Mouse (Mus musculus) telencephalon, adult 2 months (tissue): ENCODE measurements at regions not wholly inside any gene's neighbourhood (a gene's known extent, or its start where the extent isn't known, plus 50 kb on each side); places are given as distances from the start of the nearest gene placed in this dataset.
"Not testable (repeated sequence)": the region's sequence is repeated elsewhere in the genome, so short reads cannot be mapped to it uniquely, and the experiment has no call there.

Source experiments
- DNase-seq: peaks from one replicate; pipeline ENCODE4 v3.0.0-alpha.2; 2011; ENCODE audit warnings: low read depth, low spot score

GRCm38 (mm10) chr3:69669541-69669940, 52.2 kb upstream of the Nmd3 start:
- DNase-seq = no peak

GRCm38 (mm10) chr3:69667820-69668219, 54.0 kb upstream of the Nmd3 start:
- peak; percentile 34 for DNase-seq

- DNase-seq = no peak
Measured at GRCm38 (mm10) chr3:69667359-69667758, 54.4 kb upstream of the Nmd3 start.

GRCm38 (mm10) chr3:69664277-69664676, 57.5 kb upstream of the Nmd3 start:
- DNase-seq = no peak

DNA sequence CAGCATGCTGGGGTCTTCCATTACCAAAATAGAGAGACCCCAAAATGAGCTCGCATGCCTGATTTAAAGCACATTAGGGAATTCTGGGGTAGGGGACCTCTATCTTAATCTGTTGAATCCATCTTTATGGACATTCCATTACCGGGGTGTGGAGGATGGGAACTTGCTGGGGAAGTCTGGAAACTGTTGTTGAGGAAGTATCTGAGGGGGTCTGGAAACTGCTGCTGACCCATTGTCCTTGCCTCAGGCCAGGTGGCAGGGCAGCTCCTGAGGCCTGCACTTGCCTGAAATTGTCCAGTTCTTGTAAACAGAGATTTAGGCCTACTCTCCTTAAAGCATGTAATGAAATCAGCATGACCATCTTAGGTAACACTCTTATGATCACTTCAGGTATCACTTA, 59.4 kb upstream of the B3galnt1 start:
- no peak for DNase-seq

GRCm38 (mm10) chr3:69657570-69657969, 58.8 kb upstream of the B3galnt1 start:
- no peak for DNase-seq

- not testable (repeated sequence) for DNase-seq
Measured at GRCm38 (mm10) chr3:69655651-69656050, 56.9 kb upstream of the B3galnt1 start.

DNA sequence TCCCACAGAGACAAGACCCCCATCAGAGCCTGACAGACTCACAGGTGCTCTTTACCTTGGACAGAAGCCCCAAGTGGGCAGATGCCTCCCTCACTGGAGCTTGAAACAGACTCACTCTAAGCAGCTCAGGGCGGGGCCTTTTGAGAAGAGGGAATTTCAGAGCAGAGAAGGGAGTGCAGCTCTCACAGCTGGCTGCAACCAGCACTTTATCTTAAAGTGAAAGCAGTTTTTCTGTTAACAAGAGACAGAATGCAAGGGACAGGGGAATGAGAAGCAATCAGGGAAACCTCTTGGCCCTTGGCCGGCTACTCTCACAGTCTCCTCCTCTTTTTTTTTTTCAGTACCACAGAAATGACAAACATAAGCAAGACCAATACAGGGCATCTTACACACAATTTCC, 56.2 kb upstream of the B3galnt1 start:
- no peak for DNase-seq

- not testable (repeated sequence) for DNase-seq
Measured at GRCm38 (mm10) chr3:69653361-69653760, 54.6 kb upstream of the B3galnt1 start.

DNA sequence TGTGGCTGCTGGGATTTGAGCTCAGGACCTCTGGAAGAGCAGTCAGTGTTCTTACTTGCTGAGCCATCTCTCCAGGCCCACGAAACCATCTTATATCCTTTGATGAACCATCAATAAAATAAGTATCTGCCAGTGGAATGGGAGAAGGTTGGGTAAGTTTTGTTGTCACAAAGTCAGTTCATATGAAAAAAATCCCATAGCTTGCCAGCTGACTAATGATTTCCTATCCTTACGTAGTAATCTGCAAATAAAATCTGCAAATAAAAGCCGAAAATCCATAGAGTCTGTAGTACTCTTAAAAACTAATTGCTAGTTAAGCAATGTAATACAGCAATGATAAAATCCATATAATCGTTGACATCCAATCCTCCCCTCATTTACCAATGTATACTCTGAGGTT, 50.8 kb upstream of the B3galnt1 start:
- DNase-seq = no peak
